Mouse (Mus musculus): ENCODE results near the gene Gm37240. TPM values are rescaled to one million over a fixed set of nuclear protein-coding genes. Genes with fewer than 3 reads are reported as not detected.

Gene Gm37240
- polyA plus RNA-seq, 1 experiment from 2014 or later: 15.1 TPM

DNA sequence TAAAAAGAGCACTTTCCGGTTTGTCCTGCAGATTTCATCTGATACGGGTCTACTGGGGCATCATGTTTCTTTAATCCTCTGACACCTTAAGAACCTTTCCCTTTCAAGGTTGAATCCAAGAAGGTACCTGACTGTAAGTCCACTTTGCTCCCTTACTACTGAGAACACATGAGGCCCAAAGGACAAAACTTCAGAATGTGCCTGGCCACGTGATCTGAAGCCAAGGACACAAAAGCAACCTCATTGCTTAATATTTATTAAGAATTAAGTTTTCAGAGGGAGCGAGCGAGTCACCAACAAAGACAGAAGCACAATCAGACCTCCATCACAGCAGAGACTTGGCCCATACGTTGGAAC is 1112.3 kb downstream of the Gm37240 start:
- no peak overlapping the region for H3K4me2 ChIP-seq (replicated peaks; ENCODE audit: low read depth, low read length)
- H3K4me1 ChIP-seq (ENCODE audit: control insufficient read depth, insufficient read depth, low read length): 0 out of 2 replicates have a peak, but pooled peaks cover 3% of the 10 kb centered on the region
- H3K27me3 ChIP-seq (ENCODE audit: control insufficient read depth, insufficient read depth, low read length): no peaks in the 10 kb centered on the region
- no peak overlapping the region for H3K9ac ChIP-seq (ENCODE audit: low read depth, low read length)
- no peak for ATAC-seq (ENCODE audit: low FRiP score, low TSS enrichment)
- H3K4me3 ChIP-seq (ENCODE audit: low read length): no peak overlapping the region
- no peak overlapping the region for H3K27ac ChIP-seq (ENCODE audit: low read depth, low read length)
- H3K9me3 ChIP-seq (ENCODE audit: control insufficient read depth, low read length): no peaks in the 10 kb centered on the region
- H3K36me3 ChIP-seq (ENCODE audit: control insufficient read depth, insufficient read depth, low read length): no peaks in the 10 kb centered on the region
- WGBS: 69% methylated on average over 6 of the region's 6 CpGs

GRCm38 (mm10) chr3:84774246-84775066 is 1112.9 kb downstream of the Gm37240 start:
- no peak overlapping the region for H3K9ac ChIP-seq (ENCODE audit: low read depth, low read length)
- 30% methylated on average over 8 of the region's 8 CpGs for WGBS
- H3K4me2 ChIP-seq (replicated peaks; ENCODE audit: low read depth, low read length): no peak overlapping the region
- no peak overlapping the region for H3K4me3 ChIP-seq (ENCODE audit: low read length)
- H3K27ac ChIP-seq (ENCODE audit: low read depth, low read length): no peak overlapping the region
- no peaks in the 10 kb centered on the region for H3K27me3 ChIP-seq (ENCODE audit: control insufficient read depth, insufficient read depth, low read length)
- H3K4me1 ChIP-seq (ENCODE audit: control insufficient read depth, insufficient read depth, low read length): 0 out of 2 replicates have a peak, but pooled peaks cover 3% of the 10 kb centered on the region
- ATAC-seq (ENCODE audit: low FRiP score, low TSS enrichment): no peak
- H3K36me3 ChIP-seq (ENCODE audit: control insufficient read depth, insufficient read depth, low read length): no peaks in the 10 kb centered on the region
- H3K9me3 ChIP-seq (ENCODE audit: control insufficient read depth, low read length): no peaks in the 10 kb centered on the region

GRCm38 (mm10) chr3:84771980-84772379 is 1115.3 kb downstream of the Gm37240 start:
- no peaks in the 10 kb centered on the region for H3K36me3 ChIP-seq (ENCODE audit: control insufficient read depth, insufficient read depth, low read length)
- H3K4me3 ChIP-seq (ENCODE audit: low read length): no peak overlapping the region
- 0 out of 2 replicates have a peak, but pooled peaks cover 3% of the 10 kb centered on the region for H3K4me1 ChIP-seq (ENCODE audit: control insufficient read depth, insufficient read depth, low read length)
- H3K27me3 ChIP-seq (ENCODE audit: control insufficient read depth, insufficient read depth, low read length): no peaks in the 10 kb centered on the region
- H3K27ac ChIP-seq (ENCODE audit: low read depth, low read length): no peak overlapping the region
- H3K9me3 ChIP-seq (ENCODE audit: control insufficient read depth, low read length): no peaks in the 10 kb centered on the region
- H3K9ac ChIP-seq (ENCODE audit: low read depth, low read length): no peak overlapping the region
- H3K4me2 ChIP-seq (replicated peaks; ENCODE audit: low read depth, low read length): no peak overlapping the region
- ATAC-seq (ENCODE audit: low FRiP score, low TSS enrichment): no peak
- 44% methylated on average over 2 of the region's 2 CpGs for WGBS

DNA sequence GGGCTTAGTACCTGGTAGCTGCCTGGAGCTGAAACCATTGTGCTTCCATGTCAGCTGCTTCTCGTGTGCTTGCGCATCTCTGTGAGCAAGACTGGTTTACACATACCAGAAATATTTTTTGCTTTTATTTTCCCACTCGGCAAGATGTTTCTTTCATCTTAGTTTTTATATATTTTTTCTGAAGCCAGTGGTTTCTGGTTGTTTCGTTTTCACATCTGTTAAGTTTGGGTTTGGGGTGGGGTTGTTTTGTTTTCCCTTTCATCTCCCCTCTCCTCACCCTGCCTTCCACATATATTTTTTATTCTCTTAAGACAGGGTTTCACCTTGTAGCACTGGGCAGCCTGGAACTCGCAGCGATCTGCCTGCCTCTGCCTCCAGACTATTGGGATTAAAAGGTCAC is 1116.8 kb downstream of the Gm37240 start:
- H3K9ac ChIP-seq (ENCODE audit: low read depth, low read length): no peak overlapping the region
- no peak overlapping the region for H3K4me3 ChIP-seq (ENCODE audit: low read length)
- H3K36me3 ChIP-seq (ENCODE audit: control insufficient read depth, insufficient read depth, low read length): no peaks in the 10 kb centered on the region
- no peak overlapping the region for H3K4me2 ChIP-seq (replicated peaks; ENCODE audit: low read depth, low read length)
- H3K27ac ChIP-seq (ENCODE audit: low read depth, low read length): no peak overlapping the region
- H3K27me3 ChIP-seq (ENCODE audit: control insufficient read depth, insufficient read depth, low read length): no peaks in the 10 kb centered on the region
- 88% methylated on average over 6 of the region's 6 CpGs for WGBS
- no peaks in the 10 kb centered on the region for H3K9me3 ChIP-seq (ENCODE audit: control insufficient read depth, low read length)
- H3K4me1 ChIP-seq (ENCODE audit: control insufficient read depth, insufficient read depth, low read length): 0 out of 2 replicates have a peak, but pooled peaks cover 3% of the 10 kb centered on the region
- ATAC-seq (ENCODE audit: low FRiP score, low TSS enrichment): no peak

- Histone ChIP-seq H3K36me3 (ENCODE audit: control insufficient read depth, insufficient read depth, low read length) (no peaks in the 10 kb centered on the region), H3K4me1 (ENCODE audit: control insufficient read depth, insufficient read depth, low read length) (0 out of 2 replicates have a peak, but pooled peaks cover 3% of the 10 kb centered on the region), H3K4me2 (replicated peaks; ENCODE audit: low read depth, low read length) (no peak overlapping the region), H3K4me3 (ENCODE audit: low read length) (no peak overlapping the region), H3K9me3 (ENCODE audit: control insufficient read depth, low read length) (no peaks in the 10 kb centered on the region), H3K27ac (ENCODE audit: low read depth, low read length) (no peak overlapping the region), H3K27me3 (ENCODE audit: control insufficient read depth, insufficient read depth, low read length) (no peaks in the 10 kb centered on the region), H3K9ac (ENCODE audit: low read depth, low read length) (no peak overlapping the region)
- no peak for ATAC-seq (ENCODE audit: low FRiP score, low TSS enrichment)
- WGBS: 84% methylated on average over 6 of the region's 6 CpGs
These were observed 1117.9 kb downstream of the Gm37240 start for GRCm38 (mm10) chr3:84769411-84769810.

- H3K4me1 ChIP-seq (ENCODE audit: control insufficient read depth, insufficient read depth, low read length): no peaks in the 10 kb centered on the region
- H3K9me3 ChIP-seq (ENCODE audit: control insufficient read depth, low read length): no peaks in the 10 kb centered on the region
- no peaks in the 10 kb centered on the region for H3K27me3 ChIP-seq (ENCODE audit: control insufficient read depth, insufficient read depth, low read length)
- H3K27ac ChIP-seq (ENCODE audit: low read depth, low read length): no peak overlapping the region
- no peak overlapping the region for H3K4me3 ChIP-seq (ENCODE audit: low read length)
- WGBS: 93% methylated on average over 4 of the region's 4 CpGs
- no peaks in the 10 kb centered on the region for H3K36me3 ChIP-seq (ENCODE audit: control insufficient read depth, insufficient read depth, low read length)
- ATAC-seq (ENCODE audit: low FRiP score, low TSS enrichment): no peak
- H3K4me2 ChIP-seq (replicated peaks; ENCODE audit: low read depth, low read length): no peak overlapping the region
- H3K9ac ChIP-seq (ENCODE audit: low read depth, low read length): no peak overlapping the region
These were observed 1118.4 kb downstream of the Gm37240 start for GRCm38 (mm10) chr3:84768940-84769339.

- ATAC-seq (ENCODE audit: low FRiP score, low TSS enrichment): no peak
- Histone ChIP-seq H3K9ac (ENCODE audit: low read depth, low read length) (no peak overlapping the region), H3K9me3 (ENCODE audit: control insufficient read depth, low read length) (no peaks in the 10 kb centered on the region), H3K27me3 (ENCODE audit: control insufficient read depth, insufficient read depth, low read length) (no peaks in the 10 kb centered on the region), H3K4me2 (replicated peaks; ENCODE audit: low read depth, low read length) (no peak overlapping the region), H3K4me1 (ENCODE audit: control insufficient read depth, insufficient read depth, low read length) (no peaks in the 10 kb centered on the region), H3K36me3 (ENCODE audit: control insufficient read depth, insufficient read depth, low read length) (no peaks in the 10 kb centered on the region), H3K4me3 (ENCODE audit: low read length) (no peak overlapping the region), H3K27ac (ENCODE audit: low read depth, low read length) (no peak overlapping the region)
- WGBS: 96% methylated on average over 2 of the region's 2 CpGs
These were observed 1133.5 kb downstream of the Gm37240 start for GRCm38 (mm10) chr3:84753816-84754215.

- Histone ChIP-seq H3K4me2 (replicated peaks; ENCODE audit: low read depth, low read length) (no peak overlapping the region), H3K27ac (ENCODE audit: low read depth, low read length) (no peak overlapping the region), H3K4me3 (ENCODE audit: low read length) (no peak overlapping the region), H3K27me3 (ENCODE audit: control insufficient read depth, insufficient read depth, low read length) (peaks cover 4% of the 10 kb centered on the region; the same call in 1 of the 2 replicates), H3K9me3 (ENCODE audit: control insufficient read depth, low read length) (no peaks in the 10 kb centered on the region), H3K9ac (ENCODE audit: low read depth, low read length) (no peak overlapping the region), H3K36me3 (ENCODE audit: control insufficient read depth, insufficient read depth, low read length) (no peaks in the 10 kb centered on the region), H3K4me1 (ENCODE audit: control insufficient read depth, insufficient read depth, low read length) (peaks cover 4% of the 10 kb centered on the region; the same call in 1 of the 2 replicates)
- 61% methylated on average over 5 of the region's 5 CpGs for WGBS
- no peak for ATAC-seq (ENCODE audit: low FRiP score, low TSS enrichment)
These were observed 1138.1 kb downstream of the Gm37240 start for GRCm38 (mm10) chr3:84749222-84749621.

GRCm38 (mm10) chr3:84748139-84748538 is 1139.2 kb downstream of the Gm37240 start:
- Histone ChIP-seq H3K4me1 (ENCODE audit: control insufficient read depth, insufficient read depth, low read length) (peaks cover 4% of the 10 kb centered on the region; the same call in 1 of the 2 replicates), H3K36me3 (ENCODE audit: control insufficient read depth, insufficient read depth, low read length) (no peaks in the 10 kb centered on the region), H3K27me3 (ENCODE audit: control insufficient read depth, insufficient read depth, low read length) (peaks cover 4% of the 10 kb centered on the region; the same call in 1 of the 2 replicates), H3K9me3 (ENCODE audit: control insufficient read depth, low read length) (no peaks in the 10 kb centered on the region), H3K9ac (ENCODE audit: low read depth, low read length) (no peak overlapping the region), H3K4me2 (replicated peaks; ENCODE audit: low read depth, low read length) (no peak overlapping the region), H3K27ac (ENCODE audit: low read depth, low read length) (no peak overlapping the region), H3K4me3 (ENCODE audit: low read length) (no peak overlapping the region)
- 30% methylated on average over 5 of the region's 5 CpGs for WGBS
- 0 out of 2 replicates have a peak, but pooled peaks have one; percentile 55 for ATAC-seq (ENCODE audit: low FRiP score, low TSS enrichment)
